Mouse (Mus musculus): ENCODE data around the gene Cdkl4. TPM values are rescaled to one million over a fixed set of nuclear protein-coding genes. Genes with fewer than 3 reads are reported as not detected.

The Cdkl4 gene
- polyA plus RNA-seq, 1 experiment: 0.35 TPM

GRCm38 (mm10) chr17:80477679-80478078 lies 99.9 kb downstream of the Cdkl4 start:
- Histone ChIP-seq H3K4me3 (ENCODE audit: insufficient read depth, low read length) (no peak overlapping the region), H3K27ac (ENCODE audit: insufficient read depth, low read length) (no peak overlapping the region), H3K4me1 (ENCODE audit: control insufficient read depth, insufficient read depth, low read length) (no peaks in the 10 kb centered on the region)
- TF ChIP-seq CTCF (IDR thresholded peaks at IDR 0.05; ENCODE audit: borderline replicate concordance, insufficient read depth, low read length): no peak
- TF ChIP-seq POLR2A (IDR thresholded peaks at IDR 0.05; ENCODE audit: low read depth, low read length): no peak

GRCm38 (mm10) chr17:80476496-80476895 lies 101.1 kb downstream of the Cdkl4 start:
- no peak overlapping the region for H3K27ac ChIP-seq (ENCODE audit: insufficient read depth, low read length)
- H3K4me1 ChIP-seq (ENCODE audit: control insufficient read depth, insufficient read depth, low read length): no peaks in the 10 kb centered on the region
- TF ChIP-seq CTCF (IDR thresholded peaks at IDR 0.05; ENCODE audit: borderline replicate concordance, insufficient read depth, low read length) (no peak), POLR2A (IDR thresholded peaks at IDR 0.05; ENCODE audit: low read depth, low read length) (no peak)
- no peak overlapping the region for H3K4me3 ChIP-seq (ENCODE audit: insufficient read depth, low read length)

Other genes starting within 250 kb of the Cdkl4 start
- gene Gm10190, start 204.3 kb downstream of the Cdkl4 start, polyA plus RNA-seq (2011; ENCODE audit: insufficient read length, low read depth, missing spikeins): not detected in 2 replicates
- gene Sos1, start 97.4 kb downstream of the Cdkl4 start, polyA plus RNA-seq (2011; ENCODE audit: insufficient read length, low read depth, missing spikeins): 27.6 and 32.9 TPM in 2 replicates
- 99.4 and 100 TPM in 2 replicates for gene Map4k3, start 150.7 kb upstream of the Cdkl4 start, polyA plus RNA-seq (2011; ENCODE audit: insufficient read length, low read depth, missing spikeins)

Measured in embryonic fibroblast, embryonic 13.5 days (primary cell).